Mouse (Mus musculus): ENCODE results near the gene Wdr38. TPM values are rescaled to one million over a fixed set of nuclear protein-coding genes. Genes with fewer than 3 reads are reported as not detected.

Gene Wdr38
- 0.21 to 0.97 TPM (median 0.53 TPM) in 4 replicates for total RNA-seq (2023)

DNA sequence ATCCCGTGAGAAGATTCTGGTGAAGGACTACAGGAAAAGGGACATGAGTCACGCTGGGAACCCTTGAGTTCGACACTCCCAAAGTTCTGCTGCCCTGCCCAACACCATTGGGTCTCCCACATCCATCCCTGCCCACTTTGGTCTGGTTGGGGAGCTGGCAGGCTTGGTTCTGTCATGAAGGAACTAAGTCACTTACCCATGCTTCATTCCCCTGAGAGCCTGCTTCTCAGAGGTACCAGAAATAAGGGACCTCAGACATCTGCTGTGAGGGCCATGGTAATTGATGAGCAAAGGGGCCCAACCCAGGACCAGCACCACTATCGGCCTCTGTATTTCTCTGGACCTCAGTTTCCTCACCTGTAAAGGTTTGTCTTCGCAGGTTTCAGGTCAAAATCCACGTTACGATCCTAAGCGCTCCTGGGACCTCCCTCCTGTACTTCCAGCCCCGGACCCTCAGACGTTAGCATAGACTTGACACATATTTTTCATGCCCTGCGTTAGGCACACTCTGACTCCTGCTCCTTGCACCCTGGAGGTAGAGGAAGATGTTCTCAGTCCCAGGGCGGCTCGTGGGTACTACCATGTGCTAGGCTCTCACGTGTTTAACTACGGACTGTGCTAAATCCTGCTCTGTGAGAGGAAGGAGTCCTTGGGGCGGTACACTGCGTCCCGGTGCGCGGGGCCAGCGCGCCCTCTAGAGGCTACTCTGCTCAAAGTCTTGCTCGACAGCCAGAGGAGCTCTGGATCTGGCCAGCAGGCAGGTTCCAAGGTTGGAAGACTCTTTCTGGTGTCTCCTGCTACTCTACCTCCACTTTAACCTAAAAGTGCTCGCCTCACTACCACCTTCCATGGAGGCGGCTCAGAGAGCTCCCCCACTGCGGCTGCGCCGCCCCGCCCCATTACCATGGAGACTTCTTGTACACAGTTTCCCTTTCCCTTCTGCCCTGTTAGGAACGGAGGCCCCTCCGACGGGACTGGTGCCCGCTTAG, at the start of gene Wdr38:
TSS of gene Wdr38 (plus strand) at position 91 of the 989 bp plus-strand sequence.

DNA sequence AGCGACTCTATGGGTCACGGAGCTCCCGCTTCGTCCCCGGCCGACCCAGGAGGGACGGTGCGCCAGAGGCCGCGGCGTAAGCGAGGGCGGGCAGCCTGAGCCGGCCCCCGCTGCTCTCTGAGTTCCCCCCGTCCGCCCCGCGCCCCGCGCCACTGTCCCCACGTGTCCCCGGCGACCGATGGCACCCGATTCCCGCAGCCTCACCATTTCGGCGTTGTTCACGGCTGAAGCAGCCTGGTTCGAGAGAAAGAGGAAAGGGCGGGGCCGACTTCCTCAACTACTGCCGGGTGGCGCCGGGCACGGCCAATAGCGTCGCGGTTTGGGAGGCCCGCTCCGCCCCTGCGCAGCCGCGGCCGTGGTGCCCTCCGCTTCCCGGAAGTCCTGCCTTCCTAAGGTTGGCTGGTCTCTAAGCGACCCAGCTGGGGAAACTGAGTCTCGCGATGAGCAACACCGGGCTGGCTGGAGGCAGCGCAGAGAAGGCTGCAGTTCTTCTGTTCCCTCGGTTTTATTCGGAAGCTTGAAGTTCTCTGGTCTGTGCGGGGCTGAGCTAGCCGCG, 7.7 kb downstream of the Wdr38 start, which contains the start of gene Arpc5l:
TSS of gene Arpc5l (plus strand) at position 469 of the 556 bp plus-strand sequence.

DNA sequence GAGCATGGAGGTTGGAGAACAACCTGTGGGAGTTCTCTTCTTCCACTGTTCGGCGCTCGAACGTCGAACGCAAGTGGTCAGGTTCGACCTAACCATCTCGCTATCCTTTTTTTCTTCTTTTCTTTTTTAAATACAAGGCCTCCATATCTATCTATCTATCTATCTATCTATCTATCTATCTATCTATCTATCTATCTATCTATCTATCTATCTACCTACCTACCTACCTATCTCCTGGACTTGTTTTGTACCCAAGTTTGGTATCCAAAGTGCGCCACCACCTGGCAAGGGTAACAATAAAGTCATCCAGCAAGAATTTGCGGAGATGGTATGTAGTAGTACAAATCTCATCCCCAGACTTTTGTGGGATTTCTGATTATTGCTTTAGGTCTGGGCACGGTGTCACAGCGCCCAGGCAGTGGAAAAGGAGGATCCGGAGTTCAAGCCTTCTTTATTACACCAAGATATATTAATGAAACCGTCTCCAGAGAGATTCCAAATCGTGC, 8.4 kb downstream of the Wdr38 start, which contains the start of gene Rpl35:
TSS of gene Rpl35 (minus strand) at position 51 of the 506 bp plus-strand sequence.

Other genes with a start within 250 kb of the Wdr38 start
- 2.0 to 3.9 TPM (median 2.1 TPM) in 4 replicates for gene Nr6a1, start 69.8 kb upstream of the Wdr38 start, total RNA-seq (2023)
- gene Olfml2a, start 65.5 kb upstream of the Wdr38 start, total RNA-seq (2023), result not detected in 4 replicates
- 168 to 177 TPM (median 172 TPM) in 4 replicates for gene Arpc5l, start 7.9 kb downstream of the Wdr38 start, total RNA-seq (2023)
- 769 to 833 TPM (median 803 TPM) in 4 replicates for gene Rpl35, start 8.1 kb downstream of the Wdr38 start, total RNA-seq (2023)
- 27.6 to 31.8 TPM (median 29.6 TPM) in 4 replicates for gene Golga1, start 68.1 kb downstream of the Wdr38 start, total RNA-seq (2023)
- 33.9 to 41.7 TPM (median 37.9 TPM) in 4 replicates for gene Scai, start 193.3 kb downstream of the Wdr38 start, total RNA-seq (2023)
- gene Ppp6c, start 229.0 kb downstream of the Wdr38 start, total RNA-seq (2023), result 80.7 to 96.9 TPM (median 83.5 TPM) in 4 replicates

All from B cell, adult 62 days (primary cell).